Mouse (Mus musculus) macrophage (primary cell): ENCODE data around the gene Ect2l. TPM values are rescaled to one million over a fixed set of nuclear protein-coding genes. Genes with fewer than 3 reads are reported as not detected.

Experiments
- H3K27ac ChIP-seq: fragments of 350-480 bp; formaldehyde crosslinking; 2 replicates; pipeline ENCODE4 v1.9.0; 2021
- H3K36me3 ChIP-seq: fragments of 350-480 bp; formaldehyde crosslinking; 2 replicates; pipeline ENCODE4 v1.9.0; 2021; ENCODE audit errors: inconsistent target
- H3K4me3 ChIP-seq: fragments of 350-480 bp; formaldehyde crosslinking; 2 replicates; pipeline ENCODE4 v1.9.0; 2021; ENCODE audit errors: inconsistent target
- H3K79me2 ChIP-seq: fragments of 350-480 bp; formaldehyde crosslinking; 2 replicates; pipeline ENCODE4 v1.9.0; 2021; ENCODE audit errors: inconsistent target
- WGBS: methylation state at CpG from one replicate; pipeline ENCODE4 v1.1.7; 2026; ENCODE audit warnings: inconsistent platforms; ENCODE audit not compliant: missing documents; 5-methylcytosine and 5-hydroxymethylcytosine counted together
- polyA plus RNA-seq: library from polyadenylated mRNA; stranded (reverse); fragments of 250-400 nt; gene quantifications from 3 replicates; pipeline ENCODE4 v1.2.4, GENCODE M21; 2018; ENCODE audit warnings: inconsistent platforms

Gene Ect2l
- polyA plus RNA-seq, 1 experiment from 2014 or later: 0.70 TPM

GRCm38 (mm10) chr10:18081536-18081935 lies 129.2 kb downstream of the Ect2l start:
- no peak overlapping the region for H3K4me3 ChIP-seq
- H3K27ac ChIP-seq: no peak overlapping the region
- peaks cover 91% of the 10 kb centered on the region for H3K79me2 ChIP-seq
- no peaks in the 10 kb centered on the region for H3K36me3 ChIP-seq
- 80% methylated on average over 1 of the region's 1 CpGs for WGBS

Other genes with a start within 250 kb of the Ect2l start
- gene Abracl, start 187.6 kb downstream of the Ect2l start, polyA plus RNA-seq: 133 to 163 TPM (median 154 TPM) in 3 replicates
- gene Reps1, start 155.0 kb downstream of the Ect2l start, polyA plus RNA-seq: 21.5 to 32.9 TPM (median 28.9 TPM) in 3 replicates
- 4.4 to 7.2 TPM (median 7.1 TPM) in 3 replicates for gene Ccdc28a, start 24.1 kb upstream of the Ect2l start, polyA plus RNA-seq
- 0.04 to 0.05 TPM in 2 of 3 replicates, not detected in the other for gene Nhsl1, start 108.1 kb upstream of the Ect2l start, polyA plus RNA-seq